Mouse (Mus musculus) embryo, embryonic 10.5 days (tissue): ENCODE data around the gene Vmn2r102.

Source experiments
- DNase-seq: peaks from one replicate; pipeline ENCODE4 v3.0.0-alpha.2; 2015; ENCODE audit warnings: low spot score

Gene Vmn2r102

DNA sequence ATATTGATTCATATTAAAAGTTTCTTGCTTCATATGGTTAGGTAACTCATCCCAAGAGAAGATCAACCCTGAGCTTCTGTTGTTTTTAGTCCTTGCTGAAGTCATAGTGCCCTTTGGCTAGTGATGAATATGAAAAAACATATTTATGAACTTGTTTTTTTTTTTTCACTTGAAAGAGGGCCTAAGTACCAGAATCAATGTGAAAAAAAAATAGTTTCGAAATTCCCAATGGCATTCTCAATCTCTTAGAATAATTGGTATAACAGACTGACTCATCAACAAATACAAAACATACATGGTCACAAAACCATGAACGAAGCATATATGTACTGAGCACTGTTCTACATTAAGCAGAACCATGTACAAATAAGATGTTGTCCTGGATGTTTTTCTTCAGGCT is at the start of gene Vmn2r102:
Gene Vmn2r102 (plus strand): TSS at position 301 of the 400 bp plus-strand sequence.
- no peak for DNase-seq

DNA sequence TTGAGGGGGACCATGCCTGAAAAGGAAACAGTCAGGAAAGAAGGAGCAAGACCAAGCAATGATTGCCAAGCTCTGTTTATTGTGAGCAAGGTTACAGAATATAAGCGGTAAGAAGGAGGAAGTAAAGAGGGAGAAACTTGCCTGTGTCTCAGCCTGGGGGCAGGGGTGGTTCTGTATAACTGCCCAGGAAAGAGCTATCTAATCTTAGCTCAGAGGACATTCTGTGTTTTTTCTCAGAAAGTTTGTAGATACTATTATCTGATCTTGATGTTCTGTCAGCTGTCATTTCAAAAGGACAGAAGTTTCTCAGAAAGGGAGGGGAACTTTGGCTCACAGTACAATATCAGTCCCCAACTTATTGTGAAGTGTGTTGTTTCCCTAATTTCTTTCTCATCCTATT is 30.8 kb upstream of the Vmn2r102 start:
- no peak for DNase-seq

DNA sequence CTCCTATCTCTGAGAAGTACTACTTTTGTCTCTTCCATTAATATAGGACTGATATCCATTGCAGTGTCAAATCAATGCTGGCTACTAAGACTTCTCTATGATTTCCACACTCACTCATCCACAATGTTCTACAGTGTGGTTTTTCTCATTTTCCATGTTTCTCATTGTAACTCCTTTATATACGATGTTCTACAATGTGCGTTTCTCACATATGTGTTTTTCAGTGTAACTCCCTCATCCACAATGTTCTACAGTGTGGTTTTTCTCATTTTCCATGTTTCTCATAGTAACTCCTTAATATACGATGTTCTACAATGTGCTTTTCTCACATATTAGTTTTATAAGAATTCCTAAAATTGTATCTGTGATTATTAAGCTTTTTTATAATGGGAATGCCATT is 1.7 kb upstream of the Vmn2r102 start:
- DNase-seq = no peak

DNA sequence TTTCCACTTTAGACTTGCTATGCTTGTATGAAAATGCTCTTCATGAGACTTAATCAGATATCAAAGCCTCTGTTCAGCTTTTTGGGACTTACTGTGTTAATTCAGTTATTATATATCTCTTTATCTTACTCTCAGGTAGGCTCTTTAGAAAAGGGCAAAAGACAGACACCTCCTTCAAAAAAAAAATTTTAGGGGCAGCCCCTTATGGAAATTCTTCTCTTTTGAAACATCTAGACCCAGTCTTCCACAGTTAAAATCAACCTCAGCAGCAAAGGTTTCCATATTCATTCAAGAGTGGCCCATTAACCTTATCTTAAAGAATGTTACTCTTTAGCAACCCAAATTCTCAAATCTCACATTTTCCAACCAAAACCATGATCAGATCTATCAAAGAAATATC is 31.9 kb downstream of the Vmn2r102 start:
- DNase-seq = no peak
